Mouse (Mus musculus): ENCODE results near the gene Spaca7.
A peak's percentile ranks its signal among the peaks of the same experiment; 100 is the strongest.
"Not testable (repeated sequence)": the region's sequence is repeated elsewhere in the genome, so short reads cannot be mapped to it uniquely, and the experiment has no call there.

Spaca7 gene

GRCm38 (mm10) chr8:12609752-12610449 is 37.1 kb downstream of the Spaca7 start:
- no peak for DNase-seq (ENCODE audit: low read depth, low spot score)

- DNase-seq (ENCODE audit: low read depth, low spot score) = no peak
Observed at GRCm38 (mm10) chr8:12613201-12613600, 40.4 kb downstream of the Spaca7 start.

- DNase-seq (ENCODE audit: low read depth, low spot score) = not testable (repeated sequence)
Observed at GRCm38 (mm10) chr8:12617369-12617768, 44.5 kb downstream of the Spaca7 start.

GRCm38 (mm10) chr8:12621550-12622222 is 48.9 kb downstream of the Spaca7 start:
- DNase-seq (ENCODE audit: low read depth, low spot score) = no peak

- DNase-seq (ENCODE audit: low read depth, low spot score) = no peak
Observed at GRCm38 (mm10) chr8:12625890-12626289, 53.1 kb downstream of the Spaca7 start.

- DNase-seq (ENCODE audit: low read depth, low spot score) = peak; percentile 28
Observed at GRCm38 (mm10) chr8:12629079-12629478, 56.2 kb downstream of the Spaca7 start.

- no peak for DNase-seq (ENCODE audit: low read depth, low spot score)
Observed at GRCm38 (mm10) chr8:12635366-12635765, 62.5 kb downstream of the Spaca7 start.

- DNase-seq (ENCODE audit: low read depth, low spot score) = no peak
Observed at GRCm38 (mm10) chr8:12638446-12638845, 65.6 kb downstream of the Spaca7 start.

- no peak for DNase-seq (ENCODE audit: low read depth, low spot score)
Observed at GRCm38 (mm10) chr8:12641527-12641926, 68.7 kb downstream of the Spaca7 start.

GRCm38 (mm10) chr8:12644341-12644740 is 71.5 kb downstream of the Spaca7 start:
- no peak for DNase-seq (ENCODE audit: low read depth, low spot score)

- no peak for DNase-seq (ENCODE audit: low read depth, low spot score)
Observed at GRCm38 (mm10) chr8:12644894-12645293, 72.1 kb downstream of the Spaca7 start.

GRCm38 (mm10) chr8:12646536-12646935 is 73.7 kb downstream of the Spaca7 start:
- DNase-seq (ENCODE audit: low read depth, low spot score) = no peak

GRCm38 (mm10) chr8:12648951-12649350 is 76.1 kb downstream of the Spaca7 start:
- no peak for DNase-seq (ENCODE audit: low read depth, low spot score)
